Mouse (Mus musculus) heart, adult 2 months (tissue): ENCODE results near the gene Tbc1d1.

Source experiments
- CTCF ChIP-seq: fragments of 200-600 bp; IDR thresholded peaks from 2 replicates; pipeline ENCODE4 v1.8.1; 2022; ENCODE audit warnings: antibody characterized with exemption, mild to moderate bottlenecking, moderate library complexity
- POLR2A ChIP-seq: fragments of 200-500 bp; IDR thresholded peaks from 2 replicates; pipeline ENCODE4 v1.6.1; 2011; ENCODE audit warnings: mild to moderate bottlenecking, low read depth, low read length, control low read depth; ENCODE audit not compliant: insufficient read depth

- TF ChIP-seq CTCF (peak; percentile 97; the same call in 1 of the 2 replicates), POLR2A (no peak)
Observed at GRCm38 (mm10) chr5:64202306-64202705, 46.2 kb downstream of the Tbc1d1 start.
